Mouse (Mus musculus): Measurements from ENCODE around the gene Cdc25a.
A peak's percentile ranks its signal among the peaks of the same experiment; 100 is the strongest.

DNA sequence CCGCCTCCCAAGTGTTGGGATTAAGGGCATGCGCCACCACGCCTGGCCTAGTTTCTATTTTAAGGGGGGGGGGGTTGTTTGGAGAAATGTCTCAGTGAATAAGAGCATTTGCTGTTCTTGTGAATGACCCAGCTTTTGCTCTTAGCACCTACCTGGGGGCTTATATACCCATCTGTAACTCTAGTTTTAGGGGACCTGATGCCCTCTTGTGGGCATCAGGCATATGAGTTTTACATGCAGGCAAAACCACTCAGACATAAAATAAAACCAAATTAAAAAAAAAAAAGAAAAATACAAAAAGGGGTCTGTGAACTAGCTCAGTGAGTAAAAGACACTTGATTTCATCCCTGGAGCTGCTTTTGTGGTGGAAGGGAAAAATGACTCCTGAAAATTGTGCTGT, 64.0 kb downstream of the Cdc25a start:
- peak; percentile 53 for TF ChIP-seq CTCF (IDR thresholded peaks at IDR 0.05; ENCODE audit: low read depth)
- no peak for TF ChIP-seq EP300 (optimal IDR thresholded peaks at IDR 0.05)
